Mouse (Mus musculus) CH12.LX (cell line): ENCODE measurements around the gene Itgb3. TPM values are rescaled to one million over a fixed set of nuclear protein-coding genes. Genes with fewer than 3 reads are reported as not detected.

Experiments
- DNase-seq: peaks from one replicate; pipeline ENCODE4 v3.0.0-alpha.2; 2013; ENCODE audit errors: extremely low read depth
- H3K27ac ChIP-seq: 2 replicates; pipeline ENCODE4 v1.5.1; 2012; ENCODE audit warnings: low read depth, mild to moderate bottlenecking, control low read depth, moderate library complexity; ENCODE audit not compliant: insufficient read depth
- H3K27me3 ChIP-seq: replicated peaks from 2 replicates; pipeline ENCODE3; 2012; ENCODE audit warnings: inconsistent platforms
- H3K36me3 ChIP-seq, 2 experiments: replicated peaks in 1 of 2; 2 replicates each; pipeline versions ENCODE3 to v1.6.1; 2012; ENCODE audit warnings: inconsistent platforms in 1 of 2, low read length in 1 of 2, mild to moderate bottlenecking in 1 of 2, mixed read lengths in 1 of 2, moderate library complexity in 1 of 2; ENCODE audit not compliant: control insufficient read depth in 1 of 2, insufficient read depth in 1 of 2
- H3K4me1 ChIP-seq, 2 experiments: 2 replicates each; pipeline ENCODE4 v1.6.1; 2012; ENCODE audit warnings: inconsistent platforms in 1 of 2, moderate library complexity in 1 of 2; ENCODE audit not compliant: insufficient read depth in 2 of 2, control insufficient read depth in 1 of 2
- H3K4me2 ChIP-seq: 2 replicates; pipeline ENCODE4 v1.6.1; 2012; ENCODE audit warnings: low read depth, mild to moderate bottlenecking, control low read depth; ENCODE audit not compliant: poor library complexity, insufficient read depth, severe bottlenecking
- H3K4me3 ChIP-seq, 3 experiments: fragments of 150-350 bp in 1 of 3; sonication (generic) in 1 of 3; replicated peaks in 1 of 3; 2 replicates each; pipeline versions ENCODE3 to v1.5.1; 2011 to 2012; ENCODE audit warnings: low read depth in 2 of 3, low read length in 2 of 3, mild to moderate bottlenecking in 2 of 3, moderate library complexity in 2 of 3, control low read depth in 1 of 3, improper control_type of control experiment in 1 of 3, inconsistent platforms in 1 of 3, mixed read lengths in 1 of 3; ENCODE audit not compliant: poor library complexity in 1 of 3
- H3K79me2 ChIP-seq: replicated peaks from 2 replicates; pipeline ENCODE4 v1.6.1; 2012; ENCODE audit warnings: mild to moderate bottlenecking, moderate library complexity; ENCODE audit not compliant: control insufficient read depth, poor library complexity, insufficient read depth, severe bottlenecking; ENCODE audit errors: extremely low read depth
- H3K9ac ChIP-seq: 2 replicates; pipeline ENCODE4 v1.6.1; 2012; ENCODE audit warnings: low read depth, mild to moderate bottlenecking, control low read depth, moderate library complexity; ENCODE audit not compliant: insufficient read depth
- H3K9me3 ChIP-seq: replicated peaks from 2 replicates; pipeline ENCODE3; 2012; ENCODE audit warnings: low read length, inconsistent platforms, mixed read lengths
- CTCF ChIP-seq, 2 experiments: IDR thresholded peaks in 1 of 2; conservative IDR thresholded peaks in 1 of 2; 2 replicates each; pipeline ENCODE4 v1.5.1; 2011 to 2012; ENCODE audit warnings: low read depth in 2 of 2, low read length in 2 of 2, improper control_type of control experiment in 1 of 2, inconsistent platforms in 1 of 2, mild to moderate bottlenecking in 1 of 2, moderate library complexity in 1 of 2
- EP300 ChIP-seq: IDR thresholded peaks from 2 replicates; pipeline ENCODE4 v1.6.1; 2011; ENCODE audit warnings: low read length, improper control_type of control experiment
- ETS1 ChIP-seq: conservative IDR thresholded peaks from 2 replicates; pipeline ENCODE4 v1.6.1; 2012; ENCODE audit warnings: low read depth, mild to moderate bottlenecking, inconsistent platforms, low read length, improper control_type of control experiment, moderate library complexity
- MAZ ChIP-seq: IDR thresholded peaks from 2 replicates; pipeline ENCODE4 v1.6.1; 2012; ENCODE audit warnings: low read depth, mild to moderate bottlenecking, inconsistent platforms, low read length, improper control_type of control experiment, moderate library complexity
- PAX5 ChIP-seq: IDR thresholded peaks from 2 replicates; pipeline ENCODE4 v1.6.1; 2012; ENCODE audit warnings: low read length, inconsistent platforms, mixed read lengths
- RAD21 ChIP-seq: IDR thresholded peaks from 2 replicates; pipeline ENCODE4 v1.6.1; 2011; ENCODE audit warnings: low read depth, mild to moderate bottlenecking, low read length, improper control_type of control experiment, moderate library complexity
- SMC3 ChIP-seq: IDR thresholded peaks from 2 replicates; pipeline ENCODE4 v1.6.1; 2011; ENCODE audit warnings: low read depth, low read length, improper control_type of control experiment
- dilution Hi-C: fragments of 300-500 bp; cut with MboI; formaldehyde crosslinking; loops from 2 replicates; pipeline ENCODE4 v1.14.3; 2020; ENCODE audit warnings: low sequenced_read_pairs; ENCODE audit not compliant: extremely low pct_unique_long_range_greater_than_20kb, extremely low pct_ligation_motif_present
- in situ Hi-C: fragments of 300-500 bp; cut with MboI; formaldehyde crosslinking; loops from 3 replicates; pipeline ENCODE4 v1.14.3; 2019; ENCODE audit warnings: low sequenced_read_pairs, low pct_ligation_motif_present, low pct_unique_long_range_greater_than_20kb, mixed read lengths
- polyA plus RNA-seq: library from polyadenylated mRNA; unstranded; fragments of >175 nt; gene quantifications from 2 replicates; pipeline ENCODE4 v1.2.1, GENCODE M21; 2012; ENCODE audit warnings: low read depth; ENCODE audit not compliant: insufficient read length
- total RNA-seq, 2 experiments: library from RNA; depleted of rRNA; stranded (reverse); fragments of 300-350 nt in 1 of 2; fragments of >200 nt in 1 of 2; gene quantifications; 2 replicates each; pipeline ENCODE4 v1.2.3; 2012 to 2014

The Itgb3 gene
- total and polyA plus RNA-seq, 3 experiments = 2.9 to 11.0 (median 3.0) TPM

DNA sequence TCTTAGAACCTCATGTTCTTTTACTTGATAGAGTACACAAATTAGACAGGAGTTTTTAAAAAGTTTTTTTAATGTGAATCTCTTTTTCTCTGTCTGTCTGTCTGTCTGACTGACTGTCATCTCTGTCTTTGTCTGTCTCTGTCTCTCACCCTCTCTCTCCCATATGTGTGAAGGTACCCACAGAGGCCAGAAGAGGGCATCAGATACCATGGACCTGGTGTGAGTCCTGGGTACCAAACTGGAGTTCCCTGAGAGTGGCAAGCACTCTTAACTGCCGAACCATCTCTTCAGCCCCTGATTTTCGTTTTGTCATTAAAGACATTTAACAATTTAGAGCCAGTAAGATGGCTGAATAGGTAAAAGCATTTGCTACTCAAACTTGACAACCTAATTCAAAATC is 99.3 kb downstream of the Itgb3 start:
- peak; percentile 42 for DNase-seq
- dilution Hi-C loops (no loop called here), in situ Hi-C loops (no loop called here)
- H3K4me2 ChIP-seq = no peak overlapping the region
- H3K4me1 ChIP-seq = peaks cover 0 to 4% of the 10 kb centered on the region in 2 experiments; a peak in 2 of 4 replicates
- no peaks in the 10 kb centered on the region for H3K36me3 ChIP-seq
- no peaks in the 10 kb centered on the region for H3K27me3 ChIP-seq
- no peak overlapping the region for H3K27ac ChIP-seq
- TF ChIP-seq SMC3 (peak; percentile 53), CTCF (conservative IDR thresholded peaks at IDR 0.05 in 1 of 2, IDR thresholded peaks at IDR 0.05 in 1 of 2; ENCODE audit: low read depth in 2 of 2, low read length in 2 of 2) (peak; percentile 30 to 65; a peak in 2 of 4 replicates), ETS1 (no peak), RAD21 (peak; percentile 51), EP300 (no peak), MAZ (no peak), PAX5 (no peak)
- no peaks in the 10 kb centered on the region for H3K79me2 ChIP-seq
- no peak overlapping the region for H3K4me3 ChIP-seq
- H3K9me3 ChIP-seq = no peaks in the 10 kb centered on the region
- H3K9ac ChIP-seq = no peak overlapping the region

Other genes starting within 250 kb of the Itgb3 start
- gene Kansl1, start 139.1 kb upstream of the Itgb3 start, total RNA-seq (2012; rRNA removed) = 21.7 and 24.7 TPM in 2 replicates
- gene Kansl1, start 139.1 kb upstream of the Itgb3 start, total RNA-seq (2014; rRNA removed) = 12.0 and 17.3 TPM in 2 replicates
- 46.6 and 48.4 TPM in 2 replicates for gene Kansl1, start 139.1 kb upstream of the Itgb3 start, polyA plus RNA-seq
- gene Cdc27, start 57.4 kb upstream of the Itgb3 start, total RNA-seq (2012; rRNA removed) = 34.0 and 38.7 TPM in 2 replicates
- gene Cdc27, start 57.4 kb upstream of the Itgb3 start, total RNA-seq (2014; rRNA removed) = 86.8 and 93.5 TPM in 2 replicates
- 68.0 and 71.9 TPM in 2 replicates for gene Cdc27, start 57.4 kb upstream of the Itgb3 start, polyA plus RNA-seq
- gene Myl4, start 57.3 kb upstream of the Itgb3 start, total RNA-seq (2012; rRNA removed) = 49.6 and 55.9 TPM in 2 replicates
- 39.4 and 42.8 TPM in 2 replicates for gene Myl4, start 57.3 kb upstream of the Itgb3 start, total RNA-seq (2014; rRNA removed)
- gene Myl4, start 57.3 kb upstream of the Itgb3 start, polyA plus RNA-seq = 83.0 and 93.3 TPM in 2 replicates
- gene Gm11639, start 77.7 kb downstream of the Itgb3 start, total RNA-seq (2012; rRNA removed) = 0.21 and 0.29 TPM in 2 replicates
- 0.26 and 0.32 TPM in 2 replicates for gene Gm11639, start 77.7 kb downstream of the Itgb3 start, total RNA-seq (2014; rRNA removed)
- gene Gm11639, start 77.7 kb downstream of the Itgb3 start, polyA plus RNA-seq = 0.67 and 0.79 TPM in 2 replicates